ENCODE assay signal across 9 mouse cellular contexts in the genomic region with DNA sequence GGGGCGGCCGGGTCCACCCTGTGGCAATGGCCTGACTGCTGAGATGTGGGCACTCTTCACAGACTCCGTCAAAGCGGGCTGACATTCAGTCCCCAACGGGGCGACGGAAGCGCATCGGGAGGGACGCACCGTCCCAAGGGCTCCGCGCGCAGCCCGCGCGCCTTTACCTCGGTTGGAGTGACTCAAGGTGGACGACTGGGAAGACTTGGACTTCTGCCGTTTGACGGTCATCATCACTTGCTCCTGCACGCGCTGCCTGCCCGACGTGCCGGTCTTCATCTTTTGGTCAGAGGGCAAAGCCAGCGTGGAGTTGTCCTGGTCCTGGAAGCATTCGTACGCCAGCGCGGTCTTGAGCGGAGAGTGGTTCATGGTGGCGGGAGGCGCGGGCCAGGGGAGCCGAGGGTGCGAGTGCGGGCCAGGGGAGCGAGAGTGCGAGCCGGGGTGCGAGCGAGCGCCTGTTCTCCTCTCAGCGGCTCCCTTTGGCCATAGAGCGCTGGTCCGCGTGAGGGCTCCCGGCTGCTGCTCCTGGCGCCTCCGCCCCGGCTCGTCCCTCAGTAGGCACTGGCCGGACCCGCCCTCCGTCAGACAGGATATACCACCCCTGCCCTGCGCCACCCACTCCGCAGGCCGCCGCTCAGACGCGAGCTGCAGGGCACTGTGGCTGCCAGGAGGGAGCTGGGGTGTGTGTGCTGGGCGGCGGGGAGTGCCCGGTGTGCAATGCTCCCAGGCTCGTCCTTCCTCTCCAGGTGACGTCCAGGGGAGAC. TPM values are rescaled to one million over a fixed set of nuclear protein-coding genes. Genes with fewer than 3 reads are reported as not detected.
A peak's percentile ranks its signal among the peaks of the same experiment; 100 is the strongest.
DNase-seq lines count a peak whose midpoint lies in the region; ATAC-seq and TF ChIP-seq lines count a peak whose summit lies in the region.
"Had no signal": no experiment of that assay in that cellular context is flagged by ENCODE, and none has a peak within 500 bp of the region (broad histone marks: within the 10 kb centered on the region; RNA-seq: fewer than 3 reads in every experiment).

Gene Pkp1, minus strand, starts transcription at position 564 of the 764 bp plus-strand sequence.

- H3K36me3 ChIP-seq in embryonic facial prominence, embryonic 11.5 days (replicated peaks; ENCODE audit: control insufficient read depth, insufficient read depth, low read depth, low read length): no peaks in the 10 kb centered on the region
- no peaks in the 10 kb centered on the region for H3K36me3 ChIP-seq in intestine, postnatal 0 days (ENCODE audit: control insufficient read depth, insufficient read depth)
- H3K36me3 ChIP-seq in neural tube, embryonic 13.5 days: no peaks in the 10 kb centered on the region

- no peaks in the 10 kb centered on the region for H3K9me3 ChIP-seq in embryonic facial prominence, embryonic 11.5 days (replicated peaks; ENCODE audit: control insufficient read depth, low read length)
- H3K9me3 ChIP-seq in intestine, postnatal 0 days (ENCODE audit: control insufficient read depth): no peaks in the 10 kb centered on the region
- no peaks in the 10 kb centered on the region for H3K9me3 ChIP-seq in neural tube, embryonic 13.5 days

- peak within 1 kb of the TSS; percentile 39 for H3K4me2 ChIP-seq in embryonic facial prominence, embryonic 11.5 days (ENCODE audit: low read depth, low read length)
- H3K4me2 ChIP-seq in intestine, postnatal 0 days (replicated peaks; ENCODE audit: low read depth): peak within 1 kb of the TSS; percentile 43
- H3K4me2 ChIP-seq in neural tube, embryonic 13.5 days: peak within 1 kb of the TSS; percentile 52

- peak; percentile 45 to 59 for DNase-seq in kidney, postnatal 4 days
- DNase-seq in kidney, postnatal 14 days: no peak
- DNase-seq in embryonic facial prominence, embryonic 11.5 days (ENCODE audit: low spot score): peak; percentile 11
- no peak for DNase-seq in cerebellum, adult 11 months
- DNase-seq in left cerebral cortex, adult 2 months (ENCODE audit: extremely low spot score in 1 of 2, low spot score in 2 of 2): no peak
- DNase-seq in spleen, adult 18-20 months: no peak

- no peak within 1 kb of the TSS for H3K9ac ChIP-seq in embryonic facial prominence, embryonic 11.5 days (replicated peaks; ENCODE audit: low read length)
- H3K9ac ChIP-seq in intestine, postnatal 0 days (ENCODE audit: low read depth, low read length): no peak within 1 kb of the TSS
- peak within 1 kb of the TSS; percentile 34; the same call in 1 of the 2 replicates for H3K9ac ChIP-seq in neural tube, embryonic 13.5 days

- under 1% methylated on average over 63 of the region's 67 CpGs for WGBS in embryonic facial prominence, embryonic 11.5 days
- 1% methylated on average over 57 of the region's 67 CpGs for WGBS in intestine, postnatal 0 days
- 1% methylated on average over 64 of the region's 67 CpGs for WGBS in neural tube, embryonic 13.5 days

- ATAC-seq in embryonic facial prominence, embryonic 11.5 days (replicated peaks; ENCODE audit: insufficient number of reproducible peaks, low FRiP score, low TSS enrichment, low read depth): no peak
- ATAC-seq in intestine, postnatal 0 days: no peak
- ATAC-seq in neural tube, embryonic 13.5 days (ENCODE audit: low read depth): no peak

- H3K27me3 ChIP-seq in embryonic facial prominence, embryonic 11.5 days (ENCODE audit: control insufficient read depth, insufficient read depth, low read length): peaks cover 54% of the 10 kb centered on the region
- H3K27me3 ChIP-seq in intestine, postnatal 0 days (replicated peaks; ENCODE audit: control insufficient read depth, insufficient read depth, low read length): peaks cover 60% of the 10 kb centered on the region
- H3K27me3 ChIP-seq in neural tube, embryonic 13.5 days: peaks cover 81% of the 10 kb centered on the region

- peak within 1 kb of the TSS; percentile 28 for H3K4me3 ChIP-seq in embryonic facial prominence, embryonic 11.5 days (ENCODE audit: low read depth, low read length)
- peak within 1 kb of the TSS; percentile 26 for H3K4me3 ChIP-seq in intestine, postnatal 0 days (ENCODE audit: low read depth, low read length)
- H3K4me3 ChIP-seq in neural tube, embryonic 13.5 days: peak within 1 kb of the TSS; percentile 27
- no peak within 1 kb of the TSS for H3K4me3 ChIP-seq in left cerebral cortex, adult 2 months

- H3K4me1 ChIP-seq in embryonic facial prominence, embryonic 11.5 days (ENCODE audit: control insufficient read depth, insufficient read depth, low read length): 0 out of 2 replicates have a peak, but pooled peaks cover 2% of the 10 kb centered on the region
- H3K4me1 ChIP-seq in intestine, postnatal 0 days (replicated peaks; ENCODE audit: control insufficient read depth, insufficient read depth, low read length): no peaks in the 10 kb centered on the region
- peaks cover 11% of the 10 kb centered on the region for H3K4me1 ChIP-seq in neural tube, embryonic 13.5 days (replicated peaks)

- H3K27ac ChIP-seq in embryonic facial prominence, embryonic 11.5 days (replicated peaks; ENCODE audit: low read depth, low read length): no peak within 1 kb of the TSS
- no peak within 1 kb of the TSS for H3K27ac ChIP-seq in intestine, postnatal 0 days (ENCODE audit: low read depth, low read length)
- no peak within 1 kb of the TSS for H3K27ac ChIP-seq in neural tube, embryonic 13.5 days (replicated peaks)
- no peak within 1 kb of the TSS for H3K27ac ChIP-seq in left cerebral cortex, adult 2 months

- intact Hi-C loops in left cerebral cortex, adult 2 months (cut with DNase I): no loop called here

- no peak for TF ChIP-seq CTCF in intestine, postnatal 0 days (IDR thresholded peaks at IDR 0.05; ENCODE audit: low read depth)
- TF ChIP-seq CTCF in left cerebral cortex, adult 2 months (IDR thresholded peaks at IDR 0.05): no peak

RNA-seq across cellular contexts. Expression of gene Pkp1, which starts in this region (rescaled TPM):
- polyA plus RNA-seq in embryonic facial prominence, embryonic 11.5 days (2014; fragmentation: Nextera tagmentation; extraction: Ambion mirVana): 0.43 and 0.59 TPM in 2 replicates
- 0.03 and 0.07 TPM in 2 replicates for polyA plus RNA-seq in intestine, postnatal 0 days (2015; fragmentation: Nextera tagmentation; extraction: Ambion mirVana)
- polyA plus RNA-seq in neural tube, embryonic 13.5 days (2015; fragmentation: Nextera tagmentation; extraction: Ambion mirVana): 0.08 and 0.23 TPM in 2 replicates
- total RNA-seq in left cerebral cortex, adult 2 months (2021): under 1 TPM; 0.25 to 0.40 TPM
- total RNA-seq: hematopoietic stem cell, adult 5-6 weeks had no signal

Comparison
In these comparisons a context has a peak if more than half of its experiments do, and no peak if none do; other contexts are left out.
1. DNase-seq: peak in kidney, postnatal 4 days (2 of 2); none in kidney, postnatal 14 days (single experiment), cerebellum, adult 11 months (single experiment), left cerebral cortex, adult 2 months (0 of 2) and spleen, adult 18-20 months (0 of 2).
2. Peak in DNase-seq, H3K4me3 ChIP-seq and H3K4me2 ChIP-seq in embryonic facial prominence, embryonic 11.5 days; RNA of the gene not detected or under 1 TPM.
3. Peak in every context shown above with its lines, with median percentiles within 50 percentile points of each other: H3K4me2 ChIP-seq.